Mouse (Mus musculus) forebrain, embryonic 10.5 days (tissue): ENCODE measurements around the gene Gk5. TPM values are rescaled to one million over a fixed set of nuclear protein-coding genes. Genes with fewer than 3 reads are reported as not detected.
"Not testable (repeated sequence)": the region's sequence is repeated elsewhere in the genome, so short reads cannot be mapped to it uniquely, and the experiment has no call there.

ENCODE experiments used
- DNase-seq: peaks from one replicate; pipeline ENCODE4 v3.0.0-alpha.2; 2017; ENCODE audit warnings: low spot score; ENCODE audit errors: extremely low spot score
- H3K27ac ChIP-seq: fragments of 300-500 bp; sonication (generic); 2 replicates; pipeline ENCODE4 v1.5.1; 2016; ENCODE audit warnings: mild to moderate bottlenecking
- H3K27me3 ChIP-seq: fragments of 300-500 bp; sonication (generic); 2 replicates; pipeline ENCODE4 v1.6.1; 2016; ENCODE audit warnings: mild to moderate bottlenecking; ENCODE audit not compliant: poor library complexity, severe bottlenecking
- H3K36me3 ChIP-seq: fragments of 300-500 bp; sonication (generic); replicated peaks from 2 replicates; pipeline ENCODE4 v1.6.1; 2016; ENCODE audit warnings: mild to moderate bottlenecking, moderate library complexity
- H3K4me1 ChIP-seq: fragments of 300-500 bp; sonication (generic); 2 replicates; pipeline ENCODE4 v1.6.1; 2016
- H3K4me3 ChIP-seq: fragments of 300-500 bp; sonication (generic); 2 replicates; pipeline ENCODE4 v1.5.1; 2016; ENCODE audit warnings: mild to moderate bottlenecking, moderate library complexity
- H3K9me3 ChIP-seq: fragments of 300-500 bp; sonication (generic); 2 replicates; pipeline ENCODE4 v1.6.1; 2016; ENCODE audit warnings: mild to moderate bottlenecking, moderate library complexity
- WGBS: fragments of 180-500 bp; shearing (Covaris S2); methylation state at CpG from one replicate; pipeline ENCODE4 v1.1.7; 2016; 5-methylcytosine and 5-hydroxymethylcytosine counted together
- polyA plus RNA-seq: library from polyadenylated mRNA; unstranded; fragments of >200 nt; fragmentation: Nextera tagmentation; extraction: Ambion mirVana; gene quantifications from 2 replicates; pipeline ENCODE4 v1.2.1, GENCODE M21; 2016

Gene Gk5
- polyA plus RNA-seq, 1 experiment from 2014 or later, result 3.2 TPM

- no peak overlapping the region for H3K27ac ChIP-seq
- H3K4me1 ChIP-seq, result peaks cover 4% of the 10 kb centered on the region
- 69% methylated on average over 3 of the region's 3 CpGs for WGBS
- no peak for DNase-seq
- no peaks in the 10 kb centered on the region for H3K27me3 ChIP-seq
- no peak overlapping the region for H3K4me3 ChIP-seq
- peaks cover 3% of the 10 kb centered on the region; the same call in 1 of the 2 replicates for H3K36me3 ChIP-seq
- H3K9me3 ChIP-seq, result no peaks in the 10 kb centered on the region
These were observed 39.9 kb downstream of the Gk5 start for GRCm38 (mm10) chr9:96159047-96159446.

- Histone ChIP-seq H3K36me3 (peaks cover 3% of the 10 kb centered on the region; the same call in 1 of the 2 replicates), H3K4me1 (peaks cover 4% of the 10 kb centered on the region), H3K4me3 (no peak overlapping the region), H3K27ac (no peak overlapping the region), H3K9me3 (no peaks in the 10 kb centered on the region), H3K27me3 (no peaks in the 10 kb centered on the region)
- 66% methylated on average over 3 of the region's 3 CpGs for WGBS
- no peak for DNase-seq
These were observed 41.6 kb downstream of the Gk5 start for GRCm38 (mm10) chr9:96160767-96161166.

- H3K36me3 ChIP-seq, result 0 out of 2 replicates have a peak, but pooled peaks cover 3% of the 10 kb centered on the region
- peaks cover 9% of the 10 kb centered on the region for H3K4me1 ChIP-seq
- no peak overlapping the region for H3K27ac ChIP-seq
- H3K4me3 ChIP-seq, result no peak overlapping the region
- no peaks in the 10 kb centered on the region for H3K27me3 ChIP-seq
- WGBS, result 74% methylated on average over 5 of the region's 5 CpGs
- DNase-seq, result no peak
- no peaks in the 10 kb centered on the region for H3K9me3 ChIP-seq
These were observed 43.3 kb downstream of the Gk5 start for GRCm38 (mm10) chr9:96162421-96162820.

- no peak overlapping the region for H3K4me3 ChIP-seq
- H3K9me3 ChIP-seq, result no peaks in the 10 kb centered on the region
- H3K36me3 ChIP-seq, result 0 out of 2 replicates have a peak, but pooled peaks cover 3% of the 10 kb centered on the region
- H3K4me1 ChIP-seq, result peaks cover 10% of the 10 kb centered on the region
- no peak overlapping the region for H3K27ac ChIP-seq
- 96% methylated on average over 7 of the region's 7 CpGs for WGBS
- no peaks in the 10 kb centered on the region for H3K27me3 ChIP-seq
- no peak for DNase-seq
These were observed 44.3 kb downstream of the Gk5 start for GRCm38 (mm10) chr9:96163443-96163842.

DNA sequence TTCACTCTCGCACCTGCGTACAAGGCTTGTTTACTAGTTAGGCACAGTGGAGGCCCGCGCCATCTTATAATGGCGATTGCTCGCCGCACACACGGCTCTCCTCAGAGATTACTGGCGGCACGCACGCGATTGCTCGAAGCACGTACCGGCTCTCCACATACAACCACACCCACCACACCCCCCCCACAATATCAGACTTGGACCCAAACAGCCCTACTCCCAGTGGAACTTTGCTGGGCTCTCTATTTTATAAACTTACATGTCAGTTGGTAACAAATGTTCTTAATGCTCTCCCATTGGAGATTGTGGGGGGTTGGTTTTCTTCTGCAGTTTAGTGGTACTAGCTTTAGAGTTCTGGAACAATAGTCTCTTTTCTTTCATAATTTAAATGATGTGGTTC, 44.8 kb downstream of the Gk5 start:
- not testable (repeated sequence) for H3K27me3 ChIP-seq, DNase-seq, H3K36me3 ChIP-seq, H3K4me3 ChIP-seq, H3K27ac ChIP-seq, H3K9me3 ChIP-seq
- 96% methylated on average over 15 of the region's 15 CpGs for WGBS
- H3K4me1 ChIP-seq, result peaks cover 10% of the 10 kb centered on the region

- WGBS, result 18% methylated on average over 5 of the region's 5 CpGs
- Histone ChIP-seq H3K27ac (peak overlapping the region; percentile 36), H3K9me3 (no peaks in the 10 kb centered on the region), H3K4me1 (peaks cover 12% of the 10 kb centered on the region; the same call in 1 of the 2 replicates), H3K36me3 (0 out of 2 replicates have a peak, but pooled peaks cover 3% of the 10 kb centered on the region), H3K27me3 (no peaks in the 10 kb centered on the region), H3K4me3 (peak overlapping the region; percentile 13; the same call in 1 of the 2 replicates)
- DNase-seq, result peak; percentile 89
These were observed 48.0 kb downstream of the Gk5 start for GRCm38 (mm10) chr9:96167168-96167585.

DNA sequence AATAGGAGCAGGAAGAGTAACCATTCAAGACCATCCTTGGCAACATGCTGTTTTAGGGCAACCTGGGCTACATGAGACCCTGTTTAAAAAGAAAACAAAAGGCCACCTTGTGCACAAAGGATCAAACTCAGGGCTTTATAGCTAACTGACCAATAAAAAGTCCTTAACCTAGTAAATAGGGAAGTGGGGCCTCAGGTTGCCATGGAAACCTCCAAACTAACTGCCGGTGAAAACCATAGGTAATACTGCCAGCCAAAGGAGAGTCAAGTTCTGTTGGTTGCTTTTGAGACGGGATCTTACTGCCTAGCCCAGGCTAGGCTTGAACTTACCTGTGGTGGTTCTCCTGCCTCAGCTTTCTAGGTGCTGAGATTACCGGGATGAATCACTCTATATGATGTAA, 51.4 kb downstream of the Gk5 start:
- DNase-seq, result no peak
- H3K4me3 ChIP-seq, result no peak overlapping the region
- H3K27ac ChIP-seq, result no peak overlapping the region
- H3K4me1 ChIP-seq, result peaks cover 12% of the 10 kb centered on the region; the same call in 1 of the 2 replicates
- 81% methylated on average over 3 of the region's 3 CpGs for WGBS
- H3K9me3 ChIP-seq, result no peaks in the 10 kb centered on the region
- no peaks in the 10 kb centered on the region for H3K36me3 ChIP-seq
- no peaks in the 10 kb centered on the region for H3K27me3 ChIP-seq

- H3K9me3 ChIP-seq, result no peaks in the 10 kb centered on the region
- no peaks in the 10 kb centered on the region for H3K36me3 ChIP-seq
- 90% methylated on average over 4 of the region's 4 CpGs for WGBS
- H3K4me1 ChIP-seq, result no peaks in the 10 kb centered on the region
- DNase-seq, result no peak
- no peak overlapping the region for H3K27ac ChIP-seq
- H3K4me3 ChIP-seq, result no peak overlapping the region
- no peaks in the 10 kb centered on the region for H3K27me3 ChIP-seq
These were observed 65.7 kb downstream of the Gk5 start for GRCm38 (mm10) chr9:96184909-96185308.

DNA sequence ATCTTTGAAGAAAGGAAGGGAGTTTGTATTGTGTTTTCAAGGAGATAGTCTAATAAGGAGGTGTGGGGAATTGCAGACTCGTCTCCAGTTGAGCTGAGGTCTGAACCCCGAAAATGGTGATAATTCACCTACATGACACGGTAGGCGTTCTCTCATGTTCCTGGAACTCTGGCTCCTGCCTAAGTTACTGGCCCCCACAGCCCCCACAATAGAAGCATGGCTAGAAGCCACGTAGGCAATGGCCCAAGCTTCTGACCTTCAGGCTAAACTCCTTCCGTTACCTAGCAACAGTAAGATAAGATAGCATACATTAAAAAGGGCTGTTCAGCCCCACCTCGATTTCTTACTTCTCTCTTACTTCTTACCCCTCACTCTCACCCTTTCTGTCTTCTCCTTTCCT, 67.5 kb downstream of the Gk5 start:
- 86% methylated on average over 7 of the region's 7 CpGs for WGBS
- DNase-seq, result no peak
- H3K4me3 ChIP-seq, result no peak overlapping the region
- no peaks in the 10 kb centered on the region for H3K9me3 ChIP-seq
- no peaks in the 10 kb centered on the region for H3K4me1 ChIP-seq
- no peak overlapping the region for H3K27ac ChIP-seq
- no peaks in the 10 kb centered on the region for H3K36me3 ChIP-seq
- no peaks in the 10 kb centered on the region for H3K27me3 ChIP-seq

- Histone ChIP-seq H3K27ac (peak within 1 kb of the TSS; percentile 91), H3K4me3 (peak within 1 kb of the TSS; percentile 90), H3K9me3 (no peaks in the 10 kb centered on the region), H3K4me1 (peaks cover 30% of the 10 kb centered on the region), H3K36me3 (no peaks in the 10 kb centered on the region), H3K27me3 (no peaks in the 10 kb centered on the region)
- WGBS, result under 1% methylated on average over 80 of the region's 81 CpGs
- DNase-seq, result peak; percentile 90
These were observed 76.9 kb downstream of the Gk5 start, which contains the start of gene Tfdp2 for GRCm38 (mm10) chr9:96195885-96196622. Tfdp2 (plus strand) TSS chr9:96196275.

DNA sequence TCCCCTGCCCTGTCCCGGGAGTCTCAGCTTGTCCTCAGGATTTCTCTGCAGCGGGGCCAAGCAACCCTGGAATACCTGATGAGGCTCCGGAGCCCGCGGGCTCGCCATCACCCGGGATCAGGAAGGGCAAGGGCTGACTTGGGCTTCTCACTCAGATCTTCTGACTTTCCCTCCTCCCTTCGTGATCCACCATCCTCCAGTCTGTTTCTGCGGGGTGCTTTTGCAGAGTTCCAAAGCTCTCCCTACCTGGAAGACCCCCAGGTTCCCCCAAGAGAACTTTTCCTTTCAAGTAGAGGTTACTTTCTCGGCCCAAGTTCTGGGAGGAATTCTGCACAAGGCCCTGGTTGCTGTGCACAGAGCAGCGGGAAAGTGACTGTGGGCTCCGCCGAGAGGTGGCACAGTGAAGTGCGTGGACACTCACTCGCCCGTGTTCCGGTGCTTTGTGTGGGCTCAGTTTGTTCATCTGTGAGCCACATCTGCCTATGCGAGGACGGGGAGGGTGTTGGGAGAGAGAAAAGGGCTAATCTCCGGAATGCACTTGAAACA, 77.5 kb downstream of the Gk5 start:
- peaks cover 30% of the 10 kb centered on the region for H3K4me1 ChIP-seq
- no peak for DNase-seq
- no peaks in the 10 kb centered on the region for H3K36me3 ChIP-seq
- H3K27me3 ChIP-seq, result no peaks in the 10 kb centered on the region
- WGBS, result under 1% methylated on average over 20 of the region's 20 CpGs
- no peaks in the 10 kb centered on the region for H3K9me3 ChIP-seq
- peak overlapping the region; percentile 90 for H3K4me3 ChIP-seq
- peak overlapping the region; percentile 91 for H3K27ac ChIP-seq

DNA sequence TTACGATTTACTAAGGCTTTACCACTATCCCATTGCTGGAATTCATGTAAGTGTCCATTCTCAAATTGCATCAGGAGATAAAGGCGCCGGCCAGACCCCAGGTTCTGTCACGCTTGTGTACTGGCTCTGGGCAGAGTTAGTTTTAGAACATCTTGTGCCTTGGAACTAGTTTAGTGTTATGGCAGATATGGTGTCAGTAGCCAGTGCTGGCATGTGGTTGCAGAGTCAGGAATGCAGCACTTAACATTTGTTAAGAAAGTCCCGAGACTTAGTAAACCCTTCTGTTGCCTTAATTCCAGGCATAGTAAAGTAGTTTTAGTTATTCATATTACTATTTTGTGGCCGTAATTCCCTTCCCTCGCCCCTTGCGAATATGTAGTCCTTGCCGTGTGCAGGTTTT, 78.6 kb downstream of the Gk5 start:
- Histone ChIP-seq H3K4me1 (peaks cover 30% of the 10 kb centered on the region), H3K36me3 (peaks cover 4% of the 10 kb centered on the region; the same call in 1 of the 2 replicates), H3K27ac (no peak overlapping the region), H3K9me3 (no peaks in the 10 kb centered on the region), H3K4me3 (peak overlapping the region; percentile 90), H3K27me3 (no peaks in the 10 kb centered on the region)
- DNase-seq, result no peak
- WGBS, result 72% methylated on average over 9 of the region's 9 CpGs

- no peak for DNase-seq
- Histone ChIP-seq H3K4me3 (no peak overlapping the region), H3K4me1 (no peaks in the 10 kb centered on the region), H3K9me3 (no peaks in the 10 kb centered on the region), H3K27me3 (no peaks in the 10 kb centered on the region), H3K27ac (no peak overlapping the region), H3K36me3 (peaks cover 16% of the 10 kb centered on the region; the same call in 1 of the 2 replicates)
- WGBS, result 91% methylated on average over 3 of the region's 3 CpGs
These were observed 84.5 kb downstream of the Gk5 start for GRCm38 (mm10) chr9:96203663-96204062.
